Mouse (Mus musculus) erythroblast, embryonic 14.5 days (primary cell): ENCODE results near the gene Chac2.

Experiments used
- GATA1 ChIP-seq: IDR thresholded peaks from 2 replicates; pipeline ENCODE4 v1.6.1; 2012; ENCODE audit warnings: low read length, inconsistent platforms, mixed read lengths
- TAL1 ChIP-seq: IDR thresholded peaks from 3 replicates; pipeline ENCODE4 v1.6.1; 2012; ENCODE audit warnings: low read length, inconsistent platforms, mixed read lengths

GRCm38 (mm10) chr11:31000028-31000427, 13.9 kb upstream of the Chac2 start:
- TF ChIP-seq GATA1 (no peak), TAL1 (no peak)
